ENCODE assay signal across 19 mouse cellular contexts in genomic region chr1:101530001-101530400, GRCm38 (mm10).
"Had no signal": no experiment of that assay in that cellular context is flagged by ENCODE, and none has a peak within 500 bp of the region (broad histone marks: within the 10 kb centered on the region; RNA-seq: fewer than 3 reads in every experiment).

No protein-coding gene starts in this region.

- ATAC-seq: liver, postnatal 0 days had no signal

- H3K9ac ChIP-seq: liver, embryonic 13.5 days; liver, embryonic 15.5 days; liver, postnatal 0 days; lung, embryonic 14.5 days; neural tube, embryonic 13.5 days; neural tube, embryonic 15.5 days; stomach, embryonic 15.5 days had no signal

- H3K4me3 ChIP-seq: liver, embryonic 13.5 days; liver, embryonic 15.5 days; midbrain, embryonic 10.5 days; myocyte; neural tube, embryonic 13.5 days; neural tube, embryonic 15.5 days; stomach, embryonic 15.5 days had no signal

- H3K4me1 ChIP-seq: liver, embryonic 13.5 days; liver, embryonic 15.5 days; midbrain, embryonic 10.5 days; neural tube, embryonic 13.5 days; neural tube, embryonic 15.5 days; stomach, embryonic 15.5 days had no signal

- H3K27me3 ChIP-seq: liver, embryonic 13.5 days; liver, embryonic 15.5 days; neural tube, embryonic 13.5 days; neural tube, embryonic 15.5 days; stomach, embryonic 15.5 days had no signal

- H3K4me2 ChIP-seq: liver, embryonic 11.5 days; liver, embryonic 13.5 days; liver, embryonic 15.5 days; lung, embryonic 14.5 days; neural tube, embryonic 13.5 days; neural tube, embryonic 15.5 days; stomach, embryonic 15.5 days had no signal

- H3K36me3 ChIP-seq: liver, embryonic 13.5 days; liver, embryonic 15.5 days; midbrain, embryonic 10.5 days; neural tube, embryonic 13.5 days; neural tube, embryonic 15.5 days; stomach, embryonic 15.5 days had no signal

- H3K9me3 ChIP-seq: liver, embryonic 13.5 days; liver, embryonic 15.5 days; midbrain, embryonic 10.5 days; neural tube, embryonic 13.5 days; neural tube, embryonic 15.5 days; stomach, embryonic 15.5 days had no signal

- DNase-seq: liver, embryonic 13.5 days; liver, postnatal 0 days; lung, embryonic 14.5 days; lung, postnatal 10 days; lung, postnatal 4 days; retina, postnatal 1 day; right cerebral cortex, adult 18-20 months; right cerebral cortex, postnatal 14 days; thymus, adult 2 months; thymus, postnatal 25 days; thymus, postnatal 4 days had no signal

- H3K27ac ChIP-seq: liver, embryonic 13.5 days; liver, embryonic 15.5 days; midbrain, embryonic 10.5 days; neural tube, embryonic 13.5 days; neural tube, embryonic 15.5 days; stomach, embryonic 15.5 days; stomach, postnatal 0 days had no signal
